Mouse (Mus musculus) skeletal muscle tissue, postnatal 0 days (tissue): ENCODE results near the gene Magt1. TPM values are rescaled to one million over a fixed set of nuclear protein-coding genes. Genes with fewer than 3 reads are reported as not detected.

Experiments used
- polyA plus RNA-seq: library from polyadenylated mRNA; unstranded; fragments of >200 nt; fragmentation: Nextera tagmentation; extraction: Ambion mirVana; gene quantifications from 2 replicates; pipeline ENCODE4 v1.2.1, GENCODE M21; 2015

Gene Magt1
- polyA plus RNA-seq = 18.6 and 21.6 TPM in 2 replicates

DNA sequence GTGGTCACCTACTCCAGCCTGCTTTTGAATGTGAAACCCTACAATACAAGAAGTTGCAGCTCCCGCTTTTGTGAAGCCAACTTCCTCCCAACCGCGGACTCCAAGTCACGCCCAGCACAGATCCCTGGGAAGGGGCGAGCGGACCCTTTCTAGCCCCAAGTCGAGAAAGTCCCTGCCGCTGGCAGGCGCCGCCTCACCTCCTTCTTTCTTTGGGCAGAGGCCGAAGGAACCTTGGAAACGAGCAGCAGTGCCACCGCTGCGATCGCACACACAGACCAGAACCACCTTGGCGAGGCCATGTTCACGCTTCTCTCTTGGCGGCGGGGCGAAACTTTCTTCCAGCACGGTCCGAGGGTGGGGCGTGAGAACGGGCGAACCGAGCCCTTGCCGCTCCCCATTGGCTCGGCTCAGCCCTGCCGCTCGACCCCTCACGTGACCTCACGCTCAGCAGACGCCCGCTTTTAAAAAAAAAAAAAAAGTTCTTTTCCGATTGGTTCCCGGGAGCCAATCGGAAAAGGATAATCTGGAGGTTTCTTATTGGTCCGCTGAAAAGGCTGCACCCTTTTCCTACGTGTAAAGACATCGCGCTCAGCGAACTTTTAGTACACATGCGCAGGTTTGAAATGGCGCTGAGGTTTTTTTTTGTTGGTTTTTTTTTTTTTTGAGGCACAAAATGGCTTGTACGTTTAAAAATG lies at the start of gene Magt1:
Gene Magt1 (minus strand): TSS at position 442 of the 695 bp plus-strand sequence.

DNA sequence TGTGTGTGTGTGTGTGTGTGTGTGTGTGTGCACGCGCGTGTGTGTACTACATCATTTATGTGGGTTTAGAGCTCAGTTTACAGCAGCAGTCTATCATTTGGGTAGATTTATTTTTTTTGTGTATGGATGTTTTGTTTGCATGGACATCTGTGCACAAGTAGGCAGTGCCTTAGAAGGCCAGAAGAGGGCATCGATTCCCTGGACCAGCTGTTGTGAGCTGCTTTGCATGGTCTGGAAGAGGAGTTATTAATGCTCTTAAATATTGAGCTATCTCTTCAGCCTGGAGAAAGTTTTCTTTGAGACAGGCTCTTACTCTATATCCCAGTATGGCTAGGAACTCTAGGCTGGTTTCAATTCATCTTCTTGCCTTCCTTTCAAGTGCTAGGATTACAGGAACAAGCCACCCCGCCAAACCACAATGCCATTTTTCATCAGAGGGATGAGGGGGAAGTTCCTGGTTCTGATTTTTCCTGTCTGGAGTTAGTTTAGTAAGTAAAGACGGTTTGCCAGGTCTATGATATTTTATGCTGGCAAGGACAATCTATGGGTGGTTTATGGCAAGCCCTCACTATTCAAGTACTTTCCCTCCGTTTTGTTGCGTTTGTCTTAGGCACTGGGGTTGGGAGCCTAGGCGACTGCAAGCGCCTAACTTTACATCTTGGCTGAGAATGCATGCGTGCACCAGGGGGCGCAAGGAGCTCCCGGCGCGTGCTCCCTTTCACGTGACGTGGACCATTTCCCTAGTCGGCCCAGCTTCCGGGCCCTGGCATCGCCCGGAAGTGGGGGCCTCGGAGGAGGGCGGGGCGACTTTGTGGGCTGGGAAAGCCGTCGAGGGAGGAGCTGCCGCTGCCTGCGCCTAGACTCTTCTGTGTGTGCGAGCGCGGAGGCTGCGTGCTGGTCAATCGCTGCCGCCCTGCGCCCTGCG lies 15.0 kb upstream of the Magt1 start, which contains the start of gene Atp7a:
Gene Atp7a (plus strand): TSS at position 859 of the 925 bp plus-strand sequence.

DNA sequence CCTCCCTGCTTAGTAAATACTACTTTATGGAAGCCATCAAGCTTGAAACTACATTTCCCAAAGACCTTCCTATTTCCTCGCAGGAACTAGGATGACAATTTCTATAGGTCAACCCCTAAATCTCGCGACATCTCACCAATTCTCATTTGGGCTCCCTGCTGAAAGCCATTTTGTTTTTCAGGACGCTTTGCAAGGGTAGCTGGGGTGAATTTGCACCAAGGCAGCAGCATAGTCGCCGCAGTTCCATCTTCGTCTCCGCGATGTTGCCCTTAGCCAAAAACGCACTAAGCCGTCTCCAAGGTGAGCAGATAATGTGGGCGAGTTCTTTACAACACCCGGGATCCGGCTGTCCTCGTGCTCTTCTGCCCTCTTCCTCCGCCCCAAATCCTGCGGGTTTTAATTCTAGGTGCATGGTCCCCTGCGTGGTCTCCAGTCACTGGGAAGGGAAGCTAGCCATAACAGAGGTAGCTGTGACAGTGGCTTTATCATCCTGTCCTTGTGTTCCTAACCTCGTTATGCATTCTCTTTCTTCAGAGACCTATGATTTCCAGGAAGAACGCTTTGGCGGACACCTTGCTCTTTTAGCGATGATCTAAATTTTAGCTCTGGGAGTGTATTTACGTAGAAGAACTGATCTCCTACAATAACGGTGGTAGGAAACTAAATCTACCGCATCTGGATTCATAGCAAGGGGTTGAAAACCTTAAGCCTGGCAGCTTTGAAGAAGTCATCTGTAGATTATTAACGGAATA lies 4.0 kb upstream of the Magt1 start, which contains the start of gene Cox7b:
Gene Cox7b (plus strand): TSS at position 130 of the 752 bp plus-strand sequence.

DNA sequence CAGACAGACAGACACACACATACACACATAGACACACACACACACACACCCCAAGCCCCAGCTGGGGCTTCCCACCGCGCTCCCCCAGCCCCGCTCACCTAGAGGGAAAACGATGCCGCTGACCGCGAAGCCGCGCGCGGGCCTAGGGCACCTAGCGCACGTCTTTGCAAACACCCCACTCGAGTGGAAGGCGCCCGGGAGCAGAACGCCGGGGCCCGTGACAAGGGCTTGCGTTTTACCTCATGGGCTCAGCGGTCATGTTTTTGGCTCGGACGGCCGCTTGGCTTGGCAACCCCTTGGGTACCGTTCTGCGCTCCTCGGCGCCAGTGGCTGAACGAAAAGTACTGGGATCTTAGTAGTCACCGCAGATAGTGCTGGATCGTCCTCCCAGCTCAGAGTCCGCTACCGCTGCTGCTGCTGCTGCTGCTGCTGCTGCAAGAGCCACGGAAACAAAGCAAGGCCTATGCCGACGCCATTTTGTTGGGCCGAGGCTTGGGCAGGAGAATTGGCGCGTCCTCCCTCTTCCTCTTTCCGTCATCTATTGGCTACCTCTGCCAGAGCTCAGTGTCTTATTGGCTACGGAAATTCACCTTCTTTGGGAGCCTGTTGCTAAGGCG lies 82.7 kb downstream of the Magt1 start, which contains the start of gene Atrx:
Gene Atrx (minus strand): TSS at position 543 of the 617 bp plus-strand sequence.

Other genes starting within 250 kb of the Magt1 start
- gene Fgf16, start 247.6 kb downstream of the Magt1 start, polyA plus RNA-seq = 1.7 and 2.2 TPM in 2 replicates
- gene Atrx, start 82.5 kb downstream of the Magt1 start, polyA plus RNA-seq = 57.5 and 66.0 TPM in 2 replicates
- gene Cox7b, start 3.8 kb upstream of the Magt1 start, polyA plus RNA-seq = 875 and 891 TPM in 2 replicates
- gene Atp7a, start 15.4 kb upstream of the Magt1 start, polyA plus RNA-seq = 9.2 and 10.0 TPM in 2 replicates
- gene Tlr13, start 131.3 kb upstream of the Magt1 start, polyA plus RNA-seq = 0.76 and 0.78 TPM in 2 replicates
- 458 and 491 TPM in 2 replicates for gene Pgk1, start 175.2 kb upstream of the Magt1 start, polyA plus RNA-seq
- gene Taf9b, start 209.3 kb upstream of the Magt1 start, polyA plus RNA-seq = 11.6 and 13.1 TPM in 2 replicates
- not detected in 2 replicates for gene Fnd3c2, start 243.5 kb upstream of the Magt1 start, polyA plus RNA-seq